ENCODE assay signal across 23 mouse cellular contexts in the genomic region with DNA sequence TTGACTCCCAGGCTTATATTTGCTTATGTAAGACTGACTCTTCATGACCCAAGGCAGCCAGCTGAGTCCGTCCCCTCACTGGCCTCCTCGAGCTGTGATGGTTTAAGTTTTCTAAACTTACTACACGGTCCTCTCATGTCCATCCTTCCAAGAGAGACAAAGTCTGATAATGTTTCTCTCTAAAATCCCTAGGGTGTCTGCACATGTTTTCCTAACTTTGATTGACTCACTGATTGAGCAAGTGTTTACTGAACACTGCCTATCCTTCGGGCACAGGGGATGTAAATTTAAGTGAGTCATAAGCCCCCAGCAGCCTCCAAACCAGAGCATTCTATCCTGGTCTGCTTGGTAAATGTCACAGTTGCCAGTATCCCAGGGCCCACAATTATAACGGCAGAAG.
A peak's percentile ranks its signal among the peaks of the same experiment; 100 is the strongest.
DNase-seq lines count a peak whose midpoint lies in the region; ATAC-seq and TF ChIP-seq lines count a peak whose summit lies in the region.
"Had no signal": no experiment of that assay in that cellular context is flagged by ENCODE, and none has a peak within 500 bp of the region (broad histone marks: within the 10 kb centered on the region; RNA-seq: fewer than 3 reads in every experiment).

No protein-coding gene starts in this region.

- no peak for ATAC-seq in heart, embryonic 13.5 days (ENCODE audit: extremely low read depth, insufficient number of reproducible peaks, low FRiP score, low TSS enrichment)
- ATAC-seq in liver, embryonic 16.5 days (ENCODE audit: low read depth) = 0 out of 2 replicates have a peak, but pooled peaks have one; percentile 27
- no peak for ATAC-seq in intestine, postnatal 0 days
- ATAC-seq: forebrain, embryonic 13.5 days; forebrain, embryonic 16.5 days; hindbrain, embryonic 16.5 days; intestine, embryonic 15.5 days; Patski had no signal

- H3K27me3 ChIP-seq in heart, embryonic 13.5 days (replicated peaks) = no peaks in the 10 kb centered on the region
- no peaks in the 10 kb centered on the region for H3K27me3 ChIP-seq in liver, embryonic 16.5 days (ENCODE audit: control insufficient read depth, insufficient read depth, low read depth, low read length)
- no peaks in the 10 kb centered on the region for H3K27me3 ChIP-seq in intestine, postnatal 0 days (replicated peaks; ENCODE audit: control insufficient read depth, insufficient read depth, low read length)
- H3K27me3 ChIP-seq: forebrain, embryonic 13.5 days; hindbrain, embryonic 13.5 days; intestine, embryonic 15.5 days had no signal

- peaks cover 78% of the 10 kb centered on the region for H3K4me1 ChIP-seq in heart, embryonic 13.5 days
- H3K4me1 ChIP-seq in liver, embryonic 16.5 days (ENCODE audit: control insufficient read depth, low read depth, low read length) = no peaks in the 10 kb centered on the region
- no peaks in the 10 kb centered on the region for H3K4me1 ChIP-seq in intestine, postnatal 0 days (replicated peaks; ENCODE audit: control insufficient read depth, insufficient read depth, low read length)
- H3K4me1 ChIP-seq: intestine, embryonic 15.5 days had no signal

- no peak for TF ChIP-seq CTCF in intestine, postnatal 0 days (IDR thresholded peaks at IDR 0.05; ENCODE audit: low read depth)

- peak overlapping the region; percentile 24; the same call in 1 of the 2 replicates for H3K9ac ChIP-seq in heart, embryonic 13.5 days
- H3K9ac ChIP-seq in liver, embryonic 16.5 days (ENCODE audit: low read depth, low read length) = no peak overlapping the region
- H3K9ac ChIP-seq in intestine, postnatal 0 days (ENCODE audit: low read depth, low read length) = no peak overlapping the region
- H3K9ac ChIP-seq: forebrain, embryonic 13.5 days; hindbrain, embryonic 13.5 days; intestine, embryonic 15.5 days had no signal

- H3K9me3 ChIP-seq in heart, embryonic 13.5 days = no peaks in the 10 kb centered on the region
- no peaks in the 10 kb centered on the region for H3K9me3 ChIP-seq in liver, embryonic 16.5 days (replicated peaks; ENCODE audit: control insufficient read depth, low read length)
- no peaks in the 10 kb centered on the region for H3K9me3 ChIP-seq in intestine, postnatal 0 days (ENCODE audit: control insufficient read depth)
- H3K9me3 ChIP-seq: forebrain, embryonic 10.5 days; forebrain, embryonic 13.5 days; hindbrain, embryonic 10.5 days; hindbrain, embryonic 13.5 days; intestine, embryonic 15.5 days had no signal

- 53% methylated on average over 5 of the region's 5 CpGs for WGBS in heart, embryonic 13.5 days
- WGBS in liver, embryonic 16.5 days (ENCODE audit: insufficient replicate concordance) = 41% methylated on average over 5 of the region's 5 CpGs
- 52% methylated on average over 5 of the region's 5 CpGs for WGBS in intestine, postnatal 0 days

- no peak overlapping the region for H3K4me2 ChIP-seq in heart, embryonic 13.5 days
- H3K4me2 ChIP-seq in liver, embryonic 16.5 days (ENCODE audit: low read depth, low read length) = no peak overlapping the region
- no peak overlapping the region for H3K4me2 ChIP-seq in intestine, postnatal 0 days (replicated peaks; ENCODE audit: low read depth)
- H3K4me2 ChIP-seq: forebrain, embryonic 13.5 days; heart, embryonic 11.5 days; hindbrain, embryonic 13.5 days; intestine, embryonic 15.5 days had no signal

- DNase-seq in heart, adult 18-20 months = no peak
- DNase-seq in liver (no peak), NIH3T3 (ENCODE audit: low read depth) (peak; percentile 72)
- DNase-seq: adrenal gland, postnatal 10 days; adrenal gland, postnatal 36 days; cerebellum, adult 18-20 months; cerebellum, adult 9-10 months; cerebellum, postnatal 14 days; gastrocnemius, postnatal 10 days; gastrocnemius, postnatal 36 days; heart, postnatal 36 days had no signal

- H3K36me3 ChIP-seq in heart, embryonic 13.5 days = peaks cover 4% of the 10 kb centered on the region
- no peaks in the 10 kb centered on the region for H3K36me3 ChIP-seq in liver, embryonic 16.5 days (ENCODE audit: control insufficient read depth, insufficient read depth)
- H3K36me3 ChIP-seq in intestine, postnatal 0 days (ENCODE audit: control insufficient read depth, insufficient read depth) = no peaks in the 10 kb centered on the region
- H3K36me3 ChIP-seq: forebrain, embryonic 10.5 days; hindbrain, embryonic 10.5 days; hindbrain, embryonic 13.5 days; intestine, embryonic 15.5 days had no signal

- H3K4me3 ChIP-seq in heart, embryonic 13.5 days = no peak overlapping the region
- no peak overlapping the region for H3K4me3 ChIP-seq in liver, embryonic 16.5 days (ENCODE audit: low read depth, low read length)
- no peak overlapping the region for H3K4me3 ChIP-seq in intestine, postnatal 0 days (ENCODE audit: low read depth, low read length)
- H3K4me3 ChIP-seq: forebrain, embryonic 10.5 days; forebrain, embryonic 13.5 days; hindbrain, embryonic 10.5 days; hindbrain, embryonic 13.5 days; intestine, embryonic 15.5 days had no signal

- peak overlapping the region; percentile 86 for H3K27ac ChIP-seq in heart, embryonic 13.5 days (replicated peaks)
- no peak overlapping the region for H3K27ac ChIP-seq in liver, embryonic 16.5 days (ENCODE audit: low read length)
- no peak overlapping the region for H3K27ac ChIP-seq in intestine, postnatal 0 days (ENCODE audit: low read depth, low read length)
- H3K27ac ChIP-seq: forebrain, embryonic 10.5 days; forebrain, embryonic 13.5 days; hindbrain, embryonic 10.5 days; hindbrain, embryonic 13.5 days; intestine, embryonic 15.5 days had no signal
